Mouse (Mus musculus): Measurements from ENCODE around the gene Olig3. TPM values are rescaled to one million over a fixed set of nuclear protein-coding genes. Genes with fewer than 3 reads are reported as not detected.

The Olig3 gene
- 0.09 and 0.11 TPM in 2 replicates for polyA plus RNA-seq (2012; rRNA removed)

DNA sequence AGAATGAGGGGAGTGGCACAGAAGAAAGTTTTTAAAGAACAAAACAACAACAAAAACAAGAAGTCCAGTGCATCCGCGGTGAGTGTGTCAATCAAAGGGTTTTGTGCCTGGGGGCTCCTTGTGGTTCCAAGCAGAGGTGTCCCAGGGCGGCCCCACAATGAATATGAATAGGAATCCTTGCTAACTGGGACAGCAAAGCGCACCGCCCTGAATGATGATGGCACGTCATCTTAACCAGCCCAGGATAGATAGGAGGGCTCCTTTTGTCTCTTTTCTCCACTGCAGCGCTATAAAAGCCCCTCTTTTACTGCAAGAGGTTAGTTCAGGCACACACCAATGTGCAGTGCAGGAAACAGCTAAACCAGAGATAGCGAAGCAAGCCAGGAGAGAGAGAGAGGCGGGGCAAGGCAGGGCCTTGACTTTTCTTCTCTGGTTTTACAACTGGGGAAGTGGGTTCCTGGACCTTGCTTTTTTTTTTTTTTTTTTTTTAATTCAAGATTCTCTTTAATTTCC is at the start of gene Olig3:
Olig3 (plus strand) TSS at position 463 of the 513 bp plus-strand sequence.
- Histone ChIP-seq H3K27ac (ENCODE audit: control insufficient read depth, insufficient read depth, low read depth, low read length) (no peak within 1 kb of the TSS), H3K4me3 (ENCODE audit: control insufficient read depth, low read depth, low read length) (no peak within 1 kb of the TSS; the same call in 1 of the 2 replicates), H3K36me3 (ENCODE audit: control insufficient read depth, insufficient read depth, low read length) (no peaks in the 10 kb centered on the region), H3K27me3 (ENCODE audit: control insufficient read depth, insufficient read depth, low read length) (no peaks in the 10 kb centered on the region), H3K4me1 (ENCODE audit: control insufficient read depth, insufficient read depth, low read length) (peaks cover 7% of the 10 kb centered on the region)
- TF ChIP-seq CTCF (IDR thresholded peaks at IDR 0.05; ENCODE audit: control insufficient read depth, insufficient read depth, insufficient replicate concordance, low read depth, low read length) (no peak), POLR2A (IDR thresholded peaks at IDR 0.05; ENCODE audit: control insufficient read depth, low read depth, low read length) (no peak)

DNA sequence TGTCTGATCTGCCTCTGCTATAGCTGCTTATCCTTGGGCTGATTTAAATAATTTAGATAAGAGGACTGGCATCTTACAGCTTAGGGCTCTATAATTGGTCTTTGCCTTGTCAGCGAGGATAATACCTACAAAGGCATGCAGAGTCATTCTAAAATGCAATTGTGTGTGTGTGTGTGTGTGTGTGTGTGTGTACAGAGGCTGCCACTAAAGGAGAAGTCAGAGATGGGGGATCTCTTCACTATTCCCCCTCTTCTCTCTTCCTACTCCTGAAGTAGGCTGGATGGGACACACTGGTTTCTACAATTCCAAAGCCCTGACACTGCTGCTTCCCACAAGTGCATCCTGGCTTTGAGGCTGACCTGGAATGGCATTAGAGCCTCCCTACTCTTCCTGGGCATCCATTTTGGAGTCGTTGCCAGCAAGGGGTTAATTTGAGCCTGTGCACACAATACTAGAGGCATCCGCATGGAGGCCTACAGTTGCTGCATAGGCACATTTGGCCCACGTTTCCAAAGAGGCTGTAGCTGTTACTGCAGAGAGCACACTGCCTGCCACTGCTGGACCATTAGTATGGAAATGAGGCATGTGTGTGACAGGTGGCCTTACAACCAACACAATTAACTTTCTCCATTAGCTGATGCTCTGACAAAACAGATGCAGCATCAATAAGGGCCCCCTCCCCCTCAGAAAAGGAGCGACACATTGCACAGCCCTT is 46.5 kb upstream of the Olig3 start:
- H3K27ac ChIP-seq (ENCODE audit: control insufficient read depth, insufficient read depth, low read depth, low read length): no peak overlapping the region
- H3K27me3 ChIP-seq (ENCODE audit: control insufficient read depth, insufficient read depth, low read length): no peaks in the 10 kb centered on the region
- no peaks in the 10 kb centered on the region for H3K4me1 ChIP-seq (ENCODE audit: control insufficient read depth, insufficient read depth, low read length)
- H3K36me3 ChIP-seq (ENCODE audit: control insufficient read depth, insufficient read depth, low read length): no peaks in the 10 kb centered on the region
- no peak for TF ChIP-seq CTCF (IDR thresholded peaks at IDR 0.05; ENCODE audit: control insufficient read depth, insufficient read depth, insufficient replicate concordance, low read depth, low read length)
- no peak for TF ChIP-seq POLR2A (IDR thresholded peaks at IDR 0.05; ENCODE audit: control insufficient read depth, low read depth, low read length)
- no peak overlapping the region for H3K4me3 ChIP-seq (ENCODE audit: control insufficient read depth, low read depth, low read length)

DNA sequence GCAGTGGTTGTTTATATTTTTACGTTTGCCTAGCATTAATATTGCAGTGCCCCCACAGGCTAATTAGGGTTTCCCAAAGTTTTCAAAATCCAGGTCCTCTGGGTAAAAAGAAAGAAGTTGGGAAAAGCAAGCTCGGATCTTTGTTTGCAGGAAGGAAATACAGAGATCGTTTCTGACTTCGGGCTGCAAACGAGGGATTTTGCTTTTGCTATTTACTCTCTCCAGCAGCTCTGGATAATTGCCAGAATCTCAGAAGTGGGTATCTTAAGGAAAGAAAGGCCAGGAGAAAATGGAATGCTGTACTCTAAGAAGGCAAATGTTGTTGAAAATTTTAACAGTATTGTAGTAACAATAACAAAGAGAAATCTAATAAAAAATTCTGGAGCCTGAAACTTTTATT is 45.9 kb upstream of the Olig3 start:
- TF ChIP-seq POLR2A (IDR thresholded peaks at IDR 0.05; ENCODE audit: control insufficient read depth, low read depth, low read length): no peak
- no peak for TF ChIP-seq CTCF (IDR thresholded peaks at IDR 0.05; ENCODE audit: control insufficient read depth, insufficient read depth, insufficient replicate concordance, low read depth, low read length)
- no peak overlapping the region for H3K27ac ChIP-seq (ENCODE audit: control insufficient read depth, insufficient read depth, low read depth, low read length)

DNA sequence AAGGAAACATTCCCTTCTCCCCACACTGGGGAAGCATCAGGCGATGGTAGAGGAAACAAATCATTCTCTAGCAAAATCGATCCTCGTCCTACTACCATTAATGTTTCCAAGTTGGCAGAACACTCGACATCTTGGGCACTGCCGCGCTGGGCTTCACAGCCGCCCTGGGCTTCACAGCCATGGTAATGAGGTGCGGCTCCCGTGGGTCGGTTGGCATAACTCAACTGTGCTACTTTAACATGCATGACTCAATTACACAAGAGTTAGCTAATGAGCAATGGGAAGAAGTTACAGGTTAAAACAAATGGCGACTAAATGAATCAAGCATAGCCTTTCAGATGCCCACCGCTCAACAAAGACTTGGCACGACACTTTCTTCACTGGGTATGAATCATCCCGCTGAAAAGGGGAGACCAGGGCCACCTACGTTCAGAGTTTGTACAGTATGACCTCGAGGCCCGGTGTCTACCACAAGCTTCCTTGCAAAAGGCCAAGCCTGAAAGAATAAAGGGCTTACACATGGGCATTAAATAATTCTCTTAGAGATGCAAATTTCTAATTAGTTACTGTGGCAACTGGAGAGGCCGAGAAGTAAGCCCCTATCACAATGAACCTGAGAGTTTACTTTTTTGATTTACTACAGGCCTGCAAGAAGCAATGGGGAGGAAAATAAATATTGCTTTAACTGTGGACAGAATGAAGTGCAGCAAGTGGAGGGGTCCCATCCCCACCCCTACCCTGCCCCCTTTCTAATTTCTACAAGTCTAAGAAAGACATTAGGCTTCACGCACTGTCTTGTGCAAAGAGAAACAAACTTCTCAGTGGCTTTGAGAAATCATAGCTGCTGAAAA is 38.1 kb upstream of the Olig3 start:
- Histone ChIP-seq H3K4me1 (ENCODE audit: control insufficient read depth, insufficient read depth, low read length) (peaks cover 4% of the 10 kb centered on the region), H3K27me3 (ENCODE audit: control insufficient read depth, insufficient read depth, low read length) (no peaks in the 10 kb centered on the region), H3K36me3 (ENCODE audit: control insufficient read depth, insufficient read depth, low read length) (no peaks in the 10 kb centered on the region), H3K27ac (ENCODE audit: control insufficient read depth, insufficient read depth, low read depth, low read length) (no peak overlapping the region), H3K4me3 (ENCODE audit: control insufficient read depth, low read depth, low read length) (no peak overlapping the region)
- TF ChIP-seq POLR2A (IDR thresholded peaks at IDR 0.05; ENCODE audit: control insufficient read depth, low read depth, low read length): no peak
- TF ChIP-seq CTCF (IDR thresholded peaks at IDR 0.05; ENCODE audit: control insufficient read depth, insufficient read depth, insufficient replicate concordance, low read depth, low read length): no peak

More for the DNA sequence above, 45.9 kb upstream of the Olig3 start:
- Histone ChIP-seq H3K36me3 (ENCODE audit: control insufficient read depth, insufficient read depth, low read length) (no peaks in the 10 kb centered on the region), H3K27me3 (ENCODE audit: control insufficient read depth, insufficient read depth, low read length) (no peaks in the 10 kb centered on the region), H3K4me3 (ENCODE audit: control insufficient read depth, low read depth, low read length) (no peak overlapping the region), H3K4me1 (ENCODE audit: control insufficient read depth, insufficient read depth, low read length) (no peaks in the 10 kb centered on the region)

DNA sequence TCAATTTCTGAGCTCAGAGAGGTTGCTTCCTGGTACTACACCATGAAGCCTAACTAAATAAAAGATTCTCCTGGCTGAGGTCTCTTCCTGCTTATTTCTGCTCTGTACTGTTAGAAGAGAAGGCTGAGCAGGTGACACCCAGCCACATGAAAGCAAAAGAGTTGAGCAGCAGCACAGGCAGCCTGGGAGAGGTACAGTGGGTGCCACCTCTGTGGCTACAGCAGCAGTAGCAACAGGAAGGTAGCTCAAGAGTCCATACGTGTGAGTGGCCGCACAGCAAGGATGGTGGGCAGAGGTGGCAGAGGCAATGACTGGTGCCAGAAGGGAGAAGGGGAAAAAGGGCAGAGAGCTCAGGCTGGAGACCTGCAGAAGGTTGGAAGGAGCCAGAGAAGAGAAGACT is 34.6 kb upstream of the Olig3 start:
- peaks cover 4% of the 10 kb centered on the region for H3K4me1 ChIP-seq (ENCODE audit: control insufficient read depth, insufficient read depth, low read length)
- no peaks in the 10 kb centered on the region for H3K27me3 ChIP-seq (ENCODE audit: control insufficient read depth, insufficient read depth, low read length)

DNA sequence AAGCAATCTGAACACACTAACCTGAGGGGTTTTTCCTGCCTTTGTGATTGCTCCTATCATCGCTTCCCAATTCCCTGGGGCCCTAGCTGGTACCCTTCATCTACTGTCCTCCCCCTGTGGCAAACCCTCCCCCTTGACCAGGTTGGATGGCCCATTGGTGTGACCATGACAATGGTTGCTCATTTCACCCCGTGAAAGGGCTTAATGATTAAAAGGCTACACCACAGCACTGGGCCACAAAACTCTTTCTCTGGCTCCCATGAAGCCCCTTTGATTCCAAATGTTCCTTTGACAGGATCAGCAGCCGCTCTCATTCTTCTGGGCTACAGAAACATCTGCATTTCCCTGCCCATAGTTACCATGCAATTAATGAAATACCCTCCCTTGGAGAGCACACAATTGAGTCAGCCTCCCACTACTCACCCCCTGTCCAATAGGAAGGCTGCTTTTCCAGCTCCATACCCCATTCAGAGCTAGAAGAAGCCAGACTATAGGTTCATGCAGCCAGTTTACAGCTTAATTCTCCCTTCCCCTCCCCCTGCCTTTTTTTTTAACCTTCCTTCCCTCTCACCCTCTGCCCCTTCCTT is 27.0 kb upstream of the Olig3 start:
- TF ChIP-seq POLR2A (IDR thresholded peaks at IDR 0.05; ENCODE audit: control insufficient read depth, low read depth, low read length) (no peak), CTCF (IDR thresholded peaks at IDR 0.05; ENCODE audit: control insufficient read depth, insufficient read depth, insufficient replicate concordance, low read depth, low read length) (no peak)
- Histone ChIP-seq H3K27me3 (ENCODE audit: control insufficient read depth, insufficient read depth, low read length) (no peaks in the 10 kb centered on the region), H3K36me3 (ENCODE audit: control insufficient read depth, insufficient read depth, low read length) (no peaks in the 10 kb centered on the region), H3K4me1 (ENCODE audit: control insufficient read depth, insufficient read depth, low read length) (no peaks in the 10 kb centered on the region), H3K27ac (ENCODE audit: control insufficient read depth, insufficient read depth, low read depth, low read length) (no peak overlapping the region), H3K4me3 (ENCODE audit: control insufficient read depth, low read depth, low read length) (no peak overlapping the region)

More for the DNA sequence above, 34.6 kb upstream of the Olig3 start:
- Histone ChIP-seq H3K4me3 (ENCODE audit: control insufficient read depth, low read depth, low read length) (no peak overlapping the region), H3K27ac (ENCODE audit: control insufficient read depth, insufficient read depth, low read depth, low read length) (no peak overlapping the region), H3K36me3 (ENCODE audit: control insufficient read depth, insufficient read depth, low read length) (no peaks in the 10 kb centered on the region)
- TF ChIP-seq POLR2A (IDR thresholded peaks at IDR 0.05; ENCODE audit: control insufficient read depth, low read depth, low read length) (no peak), CTCF (IDR thresholded peaks at IDR 0.05; ENCODE audit: control insufficient read depth, insufficient read depth, insufficient replicate concordance, low read depth, low read length) (no peak)

DNA sequence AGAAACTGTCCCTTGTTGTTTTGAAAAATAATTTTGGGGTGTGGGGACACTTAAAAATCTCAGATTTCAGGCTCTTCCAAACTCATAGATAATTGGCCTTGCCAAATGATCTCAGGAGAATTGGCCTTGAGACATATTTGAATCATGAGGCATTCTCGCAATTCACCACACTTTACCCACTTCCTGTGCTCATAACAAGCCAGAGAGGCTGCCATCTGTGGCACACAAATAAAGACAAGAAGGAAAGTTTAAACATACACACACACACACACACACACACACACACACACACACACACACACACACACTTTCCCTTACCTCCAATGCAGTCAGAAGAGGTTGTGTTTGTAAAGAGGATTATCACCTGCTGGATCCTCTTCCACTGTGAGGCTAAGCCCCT is 22.9 kb upstream of the Olig3 start:
- no peak overlapping the region for H3K4me3 ChIP-seq (ENCODE audit: control insufficient read depth, low read depth, low read length)
- no peak for TF ChIP-seq CTCF (IDR thresholded peaks at IDR 0.05; ENCODE audit: control insufficient read depth, insufficient read depth, insufficient replicate concordance, low read depth, low read length)
- no peak for TF ChIP-seq POLR2A (IDR thresholded peaks at IDR 0.05; ENCODE audit: control insufficient read depth, low read depth, low read length)
- H3K27me3 ChIP-seq (ENCODE audit: control insufficient read depth, insufficient read depth, low read length): no peaks in the 10 kb centered on the region
- no peaks in the 10 kb centered on the region for H3K36me3 ChIP-seq (ENCODE audit: control insufficient read depth, insufficient read depth, low read length)
- no peaks in the 10 kb centered on the region for H3K4me1 ChIP-seq (ENCODE audit: control insufficient read depth, insufficient read depth, low read length)
- no peak overlapping the region for H3K27ac ChIP-seq (ENCODE audit: control insufficient read depth, insufficient read depth, low read depth, low read length)
